Mouse (Mus musculus) forebrain, postnatal 0 days (tissue): ENCODE results near the gene Dagla. TPM values are rescaled to one million over a fixed set of nuclear protein-coding genes. Genes with fewer than 3 reads are reported as not detected.

ENCODE experiments used
- ATAC-seq: fragments of 200-750 bp; cut with Nextera tagmentation; 2 replicates; pipeline ENCODE4 v1.8.0; 2017; ENCODE audit warnings: mild to moderate bottlenecking, moderate library complexity
- DNase-seq: peaks from one replicate; pipeline ENCODE4 v3.0.0-alpha.2; 2015
- H3K27ac ChIP-seq: fragments of 300-500 bp; sonication (generic); 2 replicates; pipeline ENCODE4 v1.5.1; 2014; ENCODE audit warnings: low read depth, mild to moderate bottlenecking, antibody characterized with exemption, low read length, moderate library complexity, mixed read lengths
- H3K27me3 ChIP-seq: fragments of 300-500 bp; sonication (generic); 2 replicates; pipeline ENCODE4 v1.6.1; 2014; ENCODE audit warnings: mild to moderate bottlenecking, low read length, mixed read lengths; ENCODE audit not compliant: insufficient read depth
- H3K36me3 ChIP-seq: fragments of 300-500 bp; sonication (generic); 2 replicates; pipeline ENCODE4 v1.6.1; 2014; ENCODE audit warnings: mild to moderate bottlenecking, moderate library complexity; ENCODE audit not compliant: insufficient read depth
- H3K4me1 ChIP-seq: fragments of 300-500 bp; sonication (generic); 2 replicates; pipeline ENCODE4 v1.6.1; 2014; ENCODE audit warnings: antibody characterized with exemption; ENCODE audit not compliant: insufficient read depth
- H3K4me2 ChIP-seq: fragments of 300-500 bp; sonication (generic); 2 replicates; pipeline ENCODE4 v1.6.1; 2014; ENCODE audit warnings: low read depth, mild to moderate bottlenecking, moderate library complexity
- H3K4me3 ChIP-seq: fragments of 300-500 bp; sonication (generic); 2 replicates; pipeline ENCODE4 v1.5.1; 2014; ENCODE audit warnings: low read depth, low read length, mixed read lengths
- H3K9ac ChIP-seq: fragments of 300-500 bp; sonication (generic); 2 replicates; pipeline ENCODE4 v1.6.1; 2014; ENCODE audit warnings: mild to moderate bottlenecking
- H3K9me3 ChIP-seq: fragments of 300-500 bp; sonication (generic); 2 replicates; pipeline ENCODE4 v1.6.1; 2016; ENCODE audit warnings: low read length
- CTCF ChIP-seq: sonication (generic); IDR thresholded peaks from 2 replicates; pipeline ENCODE4 v1.5.1; 2016; ENCODE audit warnings: antibody characterized with exemption, control low read depth, low read depth
- WGBS: fragments of 180-500 bp; shearing (Covaris S2); extraction: QIAGEN DNeasy Blood & Tissue Kit; methylation state at CpG from one replicate; pipeline ENCODE4 v1.1.7; 2014; 5-methylcytosine and 5-hydroxymethylcytosine counted together
- polyA plus RNA-seq: library from polyadenylated mRNA; unstranded; fragments of >200 nt; fragmentation: Nextera tagmentation; extraction: Ambion mirVana; gene quantifications from 2 replicates; pipeline ENCODE4 v1.2.1, GENCODE M21; 2015
- total RNA-seq: library from RNA; depleted of rRNA; stranded (reverse); fragments of >200 nt; gene quantifications from 2 replicates; pipeline ENCODE4 v1.2.3, GENCODE M21; 2014

Gene Dagla
- total and polyA plus RNA-seq, 2 experiments from 2014 or later: 11.2 to 21.8 TPM

GRCm38 (mm10) chr19:10280771-10281540 lies 23.7 kb downstream of the Dagla start:
- Histone ChIP-seq H3K36me3 (no peaks in the 10 kb centered on the region), H3K4me1 (peaks cover 10% of the 10 kb centered on the region), H3K4me2 (no peak overlapping the region), H3K27me3 (no peaks in the 10 kb centered on the region), H3K9me3 (no peaks in the 10 kb centered on the region), H3K4me3 (no peak overlapping the region), H3K27ac (no peak overlapping the region), H3K9ac (no peak overlapping the region)
- WGBS: 76% methylated on average over 14 of the region's 14 CpGs
- no peak for TF ChIP-seq CTCF
- ATAC-seq: no peak
- no peak for DNase-seq

GRCm38 (mm10) chr19:10279668-10280067 lies 25.0 kb downstream of the Dagla start:
- H3K4me3 ChIP-seq: no peak overlapping the region
- no peak overlapping the region for H3K4me2 ChIP-seq
- DNase-seq (no peak), ATAC-seq (no peak)
- no peak for TF ChIP-seq CTCF
- H3K36me3 ChIP-seq: no peaks in the 10 kb centered on the region
- 86% methylated on average over 9 of the region's 9 CpGs for WGBS
- no peak overlapping the region for H3K27ac ChIP-seq
- no peaks in the 10 kb centered on the region for H3K9me3 ChIP-seq
- H3K4me1 ChIP-seq: peaks cover 10% of the 10 kb centered on the region
- no peaks in the 10 kb centered on the region for H3K27me3 ChIP-seq
- no peak overlapping the region for H3K9ac ChIP-seq

- no peak overlapping the region for H3K4me2 ChIP-seq
- H3K9ac ChIP-seq: no peak overlapping the region
- peaks cover 10% of the 10 kb centered on the region for H3K4me1 ChIP-seq
- TF ChIP-seq CTCF: no peak
- no peak overlapping the region for H3K27ac ChIP-seq
- H3K36me3 ChIP-seq: no peaks in the 10 kb centered on the region
- no peak overlapping the region for H3K4me3 ChIP-seq
- WGBS: 22% methylated on average over 6 of the region's 6 CpGs
- H3K27me3 ChIP-seq: no peaks in the 10 kb centered on the region
- ATAC-seq (peak; percentile 14; the same call in 1 of the 2 replicates), DNase-seq (no peak)
- H3K9me3 ChIP-seq: no peaks in the 10 kb centered on the region
Observed at GRCm38 (mm10) chr19:10278669-10279324, 25.9 kb downstream of the Dagla start.

GRCm38 (mm10) chr19:10277759-10278158 lies 26.9 kb downstream of the Dagla start:
- Histone ChIP-seq H3K27ac (peak overlapping the region; percentile 35; the same call in 1 of the 2 replicates), H3K4me3 (no peak overlapping the region), H3K36me3 (no peaks in the 10 kb centered on the region), H3K9me3 (no peaks in the 10 kb centered on the region), H3K9ac (peak overlapping the region; percentile 32; the same call in 1 of the 2 replicates), H3K4me2 (no peak overlapping the region), H3K4me1 (peaks cover 15% of the 10 kb centered on the region), H3K27me3 (no peaks in the 10 kb centered on the region)
- TF ChIP-seq CTCF: no peak
- DNase-seq (no peak), ATAC-seq (no peak)
- WGBS: 36% methylated on average over 5 of the region's 5 CpGs

GRCm38 (mm10) chr19:10277331-10277730 lies 27.3 kb downstream of the Dagla start:
- Histone ChIP-seq H3K9me3 (no peaks in the 10 kb centered on the region), H3K27ac (peak overlapping the region; percentile 35), H3K9ac (peak overlapping the region; percentile 32; the same call in 1 of the 2 replicates), H3K27me3 (no peaks in the 10 kb centered on the region), H3K4me3 (no peak overlapping the region), H3K4me2 (no peak overlapping the region), H3K36me3 (no peaks in the 10 kb centered on the region), H3K4me1 (peaks cover 15% of the 10 kb centered on the region)
- peak; percentile 63 for DNase-seq
- 1% methylated on average over 17 of the region's 17 CpGs for WGBS
- peak; percentile 38 for ATAC-seq
- no peak for TF ChIP-seq CTCF

GRCm38 (mm10) chr19:10276483-10277144 lies 28.1 kb downstream of the Dagla start:
- Histone ChIP-seq H3K36me3 (no peaks in the 10 kb centered on the region), H3K27me3 (no peaks in the 10 kb centered on the region), H3K27ac (no peak overlapping the region), H3K9ac (no peak overlapping the region; the same call in 1 of the 2 replicates), H3K9me3 (no peaks in the 10 kb centered on the region), H3K4me2 (no peak overlapping the region), H3K4me3 (no peak overlapping the region), H3K4me1 (peaks cover 15% of the 10 kb centered on the region)
- ATAC-seq (0 out of 2 replicates have a peak, but pooled peaks have one; percentile 7), DNase-seq (peak; percentile 36)
- TF ChIP-seq CTCF: no peak
- WGBS: 51% methylated on average over 12 of the region's 12 CpGs
